In the genomic region with DNA sequence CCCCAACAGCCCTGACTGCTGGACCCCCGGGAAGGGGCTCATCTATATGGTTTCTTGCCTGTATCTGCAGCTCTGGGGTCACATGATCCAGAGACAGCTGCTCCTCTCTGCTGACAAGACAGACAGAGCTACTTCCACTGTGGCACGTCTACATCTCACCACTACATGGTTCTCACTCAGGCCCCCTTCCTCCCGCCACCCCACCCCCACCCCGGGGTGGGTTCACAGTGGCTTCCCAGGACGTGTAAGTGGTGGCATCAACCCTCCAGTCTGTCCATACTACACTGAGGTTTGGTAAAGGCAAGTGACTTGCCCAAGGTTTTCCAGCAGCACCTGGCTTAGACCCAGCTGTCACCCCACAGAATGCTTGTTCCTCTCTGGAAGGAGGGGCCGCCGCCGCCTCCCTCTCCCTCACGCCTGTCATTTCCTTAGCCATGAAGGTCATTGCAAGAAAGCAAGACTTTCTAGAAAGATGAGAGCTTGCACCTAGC, we compare ENCODE assay signal across 8 mouse cellular contexts. TPM values are rescaled to one million over a fixed set of nuclear protein-coding genes. Genes with fewer than 3 reads are reported as not detected.
DNase-seq lines count a peak whose midpoint lies in the region; ATAC-seq and TF ChIP-seq lines count a peak whose summit lies in the region.

No protein-coding gene starts in this region.

- H3K9me3 ChIP-seq in lung, embryonic 14.5 days (ENCODE audit: low read depth, low read length) = no peaks in the 10 kb centered on the region
- H3K9me3 ChIP-seq in embryonic facial prominence, embryonic 11.5 days (replicated peaks; ENCODE audit: control insufficient read depth, low read length) = no peaks in the 10 kb centered on the region
- no peaks in the 10 kb centered on the region for H3K9me3 ChIP-seq in intestine, embryonic 14.5 days (ENCODE audit: control insufficient read depth, low read length)

- TF ChIP-seq CTCF in lung, embryonic 14.5 days (IDR thresholded peaks at IDR 0.05; ENCODE audit: low read depth) = no peak

- 43% methylated on average over 9 of the region's 9 CpGs for WGBS in lung, embryonic 14.5 days
- 47% methylated on average over 9 of the region's 9 CpGs for WGBS in embryonic facial prominence, embryonic 11.5 days
- 50% methylated on average over 9 of the region's 9 CpGs for WGBS in intestine, embryonic 14.5 days

- H3K9ac ChIP-seq in lung, embryonic 14.5 days = 0 out of 2 replicates have a peak overlapping the region, but pooled peaks have one; percentile 73
- peak overlapping the region; percentile 74 for H3K9ac ChIP-seq in embryonic facial prominence, embryonic 11.5 days (replicated peaks; ENCODE audit: low read length)
- H3K9ac ChIP-seq in intestine, embryonic 14.5 days (ENCODE audit: low read length) = peak overlapping the region; percentile 77

- H3K4me3 ChIP-seq in lung, embryonic 14.5 days (ENCODE audit: low read depth, low read length) = no peak overlapping the region
- H3K4me3 ChIP-seq in embryonic facial prominence, embryonic 11.5 days (ENCODE audit: low read depth, low read length) = peak overlapping the region; percentile 73
- peak overlapping the region; percentile 68 for H3K4me3 ChIP-seq in intestine, embryonic 14.5 days (ENCODE audit: low read depth, low read length)

- H3K36me3 ChIP-seq in lung, embryonic 14.5 days (ENCODE audit: insufficient read depth) = no peaks in the 10 kb centered on the region
- H3K36me3 ChIP-seq in embryonic facial prominence, embryonic 11.5 days (replicated peaks; ENCODE audit: control insufficient read depth, insufficient read depth, low read depth, low read length) = no peaks in the 10 kb centered on the region
- H3K36me3 ChIP-seq in intestine, embryonic 14.5 days (ENCODE audit: control insufficient read depth, insufficient read depth, low read length) = no peaks in the 10 kb centered on the region

- no peak for DNase-seq in lung, embryonic 14.5 days
- DNase-seq in lung, postnatal 36 days = no peak
- no peak for DNase-seq in embryonic facial prominence, embryonic 11.5 days (ENCODE audit: low spot score)
- DNase-seq in intestine, embryonic 14.5 days (ENCODE audit: low spot score) = no peak
- DNase-seq in right cerebral cortex, postnatal 14 days = peak; percentile 57
- DNase-seq in frontal cortex, postnatal 10 days (ENCODE audit: low spot score in 2 of 2) = no peak
- no peak for DNase-seq in urinary bladder, postnatal 36 days (ENCODE audit: low spot score in 2 of 2)
- DNase-seq in gastrocnemius, adult 8-10 months (ENCODE audit: low spot score in 2 of 2) = no peak

- H3K4me2 ChIP-seq in lung, embryonic 14.5 days = peak overlapping the region; percentile 97
- H3K4me2 ChIP-seq in embryonic facial prominence, embryonic 11.5 days (ENCODE audit: low read depth, low read length) = peak overlapping the region; percentile 87
- H3K4me2 ChIP-seq in intestine, embryonic 14.5 days (ENCODE audit: low read length) = peak overlapping the region; percentile 94

- H3K4me1 ChIP-seq in lung, embryonic 14.5 days (ENCODE audit: insufficient read depth) = no peaks in the 10 kb centered on the region
- peaks cover 10% of the 10 kb centered on the region for H3K4me1 ChIP-seq in embryonic facial prominence, embryonic 11.5 days (ENCODE audit: control insufficient read depth, insufficient read depth, low read length)
- peaks cover 10% of the 10 kb centered on the region for H3K4me1 ChIP-seq in intestine, embryonic 14.5 days (replicated peaks; ENCODE audit: control insufficient read depth, insufficient read depth, low read length)

- H3K27ac ChIP-seq in lung, embryonic 14.5 days (ENCODE audit: low read depth) = no peak overlapping the region
- H3K27ac ChIP-seq in embryonic facial prominence, embryonic 11.5 days (replicated peaks; ENCODE audit: low read depth, low read length) = no peak overlapping the region
- H3K27ac ChIP-seq in intestine, embryonic 14.5 days (ENCODE audit: low read depth) = no peak overlapping the region

- no peaks in the 10 kb centered on the region for H3K27me3 ChIP-seq in lung, embryonic 14.5 days (ENCODE audit: insufficient read depth, low read length)
- no peaks in the 10 kb centered on the region for H3K27me3 ChIP-seq in embryonic facial prominence, embryonic 11.5 days (ENCODE audit: control insufficient read depth, insufficient read depth, low read length)
- H3K27me3 ChIP-seq in intestine, embryonic 14.5 days (replicated peaks; ENCODE audit: control insufficient read depth, insufficient read depth, low read length) = no peaks in the 10 kb centered on the region

- no peak for ATAC-seq in lung, embryonic 14.5 days (ENCODE audit: insufficient read depth)
- ATAC-seq in embryonic facial prominence, embryonic 11.5 days (replicated peaks; ENCODE audit: insufficient number of reproducible peaks, low FRiP score, low TSS enrichment, low read depth) = no peak
- no peak for ATAC-seq in intestine, embryonic 14.5 days (replicated peaks; ENCODE audit: low FRiP score, low TSS enrichment, low read depth)

RNA-seq across cellular contexts. Expression of gene Ciz1, which starts 0.6 kb away (rescaled TPM):
- polyA plus RNA-seq in lung, embryonic 14.5 days (2014; fragmentation: Nextera tagmentation; extraction: Ambion mirVana) = 46.1 and 51.9 TPM in 2 replicates
- polyA plus RNA-seq in embryonic facial prominence, embryonic 11.5 days (2014; fragmentation: Nextera tagmentation; extraction: Ambion mirVana) = 41.1 and 46.0 TPM in 2 replicates
- 48.4 and 53.1 TPM in 2 replicates for polyA plus RNA-seq in intestine, embryonic 14.5 days (2014; fragmentation: Nextera tagmentation; extraction: Ambion mirVana)
- 10 to 100 TPM; 18.3 to 28.1 (median 25.8) TPM for total RNA-seq in gastrocnemius, adult 8-10 months (2022)

RNA-seq across cellular contexts. Expression of gene Dnm1, which starts 1.6 kb away (rescaled TPM):
- 14.9 and 17.5 TPM in 2 replicates for polyA plus RNA-seq in lung, embryonic 14.5 days (2014; fragmentation: Nextera tagmentation; extraction: Ambion mirVana)
- polyA plus RNA-seq in embryonic facial prominence, embryonic 11.5 days (2014; fragmentation: Nextera tagmentation; extraction: Ambion mirVana) = 31.0 and 35.3 TPM in 2 replicates
- polyA plus RNA-seq in intestine, embryonic 14.5 days (2014; fragmentation: Nextera tagmentation; extraction: Ambion mirVana) = 22.7 TPM in 2 replicates
- 1 to 10 TPM; 2.6 to 5.9 (median 3.9) TPM for total RNA-seq in gastrocnemius, adult 8-10 months (2022)

RNA-seq across cellular contexts. Expression of gene 1110008P14Rik, which starts 30.2 kb away (rescaled TPM):
- polyA plus RNA-seq in lung, embryonic 14.5 days (2014; fragmentation: Nextera tagmentation; extraction: Ambion mirVana) = 32.4 and 33.3 TPM in 2 replicates
- polyA plus RNA-seq in embryonic facial prominence, embryonic 11.5 days (2014; fragmentation: Nextera tagmentation; extraction: Ambion mirVana) = 41.3 and 41.5 TPM in 2 replicates
- polyA plus RNA-seq in intestine, embryonic 14.5 days (2014; fragmentation: Nextera tagmentation; extraction: Ambion mirVana) = 35.7 and 36.8 TPM in 2 replicates
- total RNA-seq in gastrocnemius, adult 8-10 months (2022) = 10 to 100 TPM; 40.1 to 46.1 (median 42.3) TPM

RNA-seq across cellular contexts. Expression of gene Lcn2, which starts 36.5 kb away (rescaled TPM):
- 1.6 TPM in 1 of 2 replicates, not detected in the other for polyA plus RNA-seq in lung, embryonic 14.5 days (2014; fragmentation: Nextera tagmentation; extraction: Ambion mirVana)
- 0.95 and 1.2 TPM in 2 replicates for polyA plus RNA-seq in embryonic facial prominence, embryonic 11.5 days (2014; fragmentation: Nextera tagmentation; extraction: Ambion mirVana)
- 0.93 TPM in 1 of 2 replicates, not detected in the other for polyA plus RNA-seq in intestine, embryonic 14.5 days (2014; fragmentation: Nextera tagmentation; extraction: Ambion mirVana)
- 1 to 10 TPM in 1 of 4 experiments, under 1 TPM in 1, not detected in 2; 0.65 to 1.9 TPM for total RNA-seq in gastrocnemius, adult 8-10 months (2022)

RNA-seq across cellular contexts. Expression of gene Ptges2, which starts 44.2 kb away (rescaled TPM):
- 28.0 and 28.2 TPM in 2 replicates for polyA plus RNA-seq in lung, embryonic 14.5 days (2014; fragmentation: Nextera tagmentation; extraction: Ambion mirVana)
- 31.7 and 33.0 TPM in 2 replicates for polyA plus RNA-seq in embryonic facial prominence, embryonic 11.5 days (2014; fragmentation: Nextera tagmentation; extraction: Ambion mirVana)
- 36.4 and 37.0 TPM in 2 replicates for polyA plus RNA-seq in intestine, embryonic 14.5 days (2014; fragmentation: Nextera tagmentation; extraction: Ambion mirVana)
- 10 to 100 TPM; 33.8 to 40.1 (median 36.1) TPM for total RNA-seq in gastrocnemius, adult 8-10 months (2022)
